ENCODE assay signal across 19 mouse cellular contexts in genomic region chrX:139814018-139814635, GRCm38 (mm10). TPM values are rescaled to one million over a fixed set of nuclear protein-coding genes. Genes with fewer than 3 reads are reported as not detected.
DNase-seq lines count a peak whose midpoint lies in the region; ATAC-seq and TF ChIP-seq lines count a peak whose summit lies in the region.
"Had no signal": no experiment of that assay in that cellular context is flagged by ENCODE, and none has a peak within 500 bp of the region (broad histone marks: within the 10 kb centered on the region; RNA-seq: fewer than 3 reads in every experiment).

No protein-coding gene starts in this region.

- WGBS in intestine, embryonic 15.5 days = 71% methylated on average over 8 of the region's 8 CpGs
- WGBS in liver, postnatal 0 days (ENCODE audit: insufficient replicate concordance) = 21% methylated on average over 8 of the region's 8 CpGs

- no peaks in the 10 kb centered on the region for H3K36me3 ChIP-seq in intestine, embryonic 15.5 days
- H3K36me3 ChIP-seq in liver, postnatal 0 days (replicated peaks; ENCODE audit: insufficient read depth, low read length) = no peaks in the 10 kb centered on the region
- H3K36me3 ChIP-seq: midbrain, embryonic 15.5 days; neural tube, embryonic 13.5 days had no signal

- no peak overlapping the region for H3K9ac ChIP-seq in intestine, embryonic 15.5 days
- no peak overlapping the region for H3K9ac ChIP-seq in liver, postnatal 0 days (replicated peaks)
- H3K9ac ChIP-seq: midbrain, embryonic 15.5 days; neural tube, embryonic 13.5 days had no signal

- DNase-seq in 416B (ENCODE audit: low read depth) (peak; percentile 95), MEL-GATA-1-ER (ENCODE audit: extremely low read depth, low read depth) (peak; percentile 66)
- no peak for DNase-seq in liver, postnatal 0 days
- DNase-seq in layer of hippocampus, adult 9-11 months = no peak
- no peak for DNase-seq in cerebellum, postnatal 14 days
- DNase-seq in layer of hippocampus, adult 2 months (ENCODE audit: low spot score in 2 of 2) = no peak
- DNase-seq: cerebellum, adult 8-10 months; heart, adult 11 months; kidney, postnatal 14 days; lung, postnatal 36 days had no signal

- H3K4me3 ChIP-seq in intestine, embryonic 15.5 days (replicated peaks) = no peak overlapping the region
- no peak overlapping the region for H3K4me3 ChIP-seq in liver, postnatal 0 days (ENCODE audit: low read depth, low read length)
- H3K4me3 ChIP-seq in layer of hippocampus, adult 2 months = no peak overlapping the region
- H3K4me3 ChIP-seq: erythroblast, embryonic 14.5 days; midbrain, embryonic 15.5 days; neural tube, embryonic 13.5 days had no signal

- peak; percentile 81 for TF ChIP-seq EP300 in liver, postnatal 0 days (IDR thresholded peaks at IDR 0.05; ENCODE audit: low read depth)

- H3K27ac ChIP-seq in intestine, embryonic 15.5 days = 0 out of 2 replicates have a peak overlapping the region, but pooled peaks have one; percentile 44
- H3K27ac ChIP-seq in liver, postnatal 0 days (ENCODE audit: low read depth) = peak overlapping the region; percentile 48; the same call in 1 of the 2 replicates
- no peak overlapping the region for H3K27ac ChIP-seq in layer of hippocampus, adult 2 months
- H3K27ac ChIP-seq: midbrain, embryonic 15.5 days; neural tube, embryonic 13.5 days had no signal

- no peaks in the 10 kb centered on the region for H3K9me3 ChIP-seq in intestine, embryonic 15.5 days
- H3K9me3 ChIP-seq in liver, postnatal 0 days (ENCODE audit: low read length) = no peaks in the 10 kb centered on the region
- H3K9me3 ChIP-seq: midbrain, embryonic 15.5 days; neural tube, embryonic 13.5 days had no signal

- H3K4me1 ChIP-seq in intestine, embryonic 15.5 days (replicated peaks) = no peaks in the 10 kb centered on the region
- H3K4me1 ChIP-seq in liver, postnatal 0 days (ENCODE audit: insufficient read depth) = peaks cover 21% of the 10 kb centered on the region
- H3K4me1 ChIP-seq: midbrain, embryonic 15.5 days; neural tube, embryonic 13.5 days had no signal

- TF ChIP-seq CTCF in liver, postnatal 0 days (IDR thresholded peaks at IDR 0.05; ENCODE audit: low read depth) = no peak
- no peak for TF ChIP-seq CTCF in layer of hippocampus, adult 2 months (conservative IDR thresholded peaks at IDR 0.05)

- no peak overlapping the region for H3K4me2 ChIP-seq in intestine, embryonic 15.5 days (replicated peaks)
- peak overlapping the region; percentile 29; the same call in 1 of the 2 replicates for H3K4me2 ChIP-seq in liver, postnatal 0 days (ENCODE audit: low read depth, low read length)
- H3K4me2 ChIP-seq: midbrain, embryonic 15.5 days; neural tube, embryonic 13.5 days had no signal

- ATAC-seq in intestine, embryonic 15.5 days = peak; percentile 51
- peak; percentile 77 for ATAC-seq in liver, postnatal 0 days
- ATAC-seq in monocyte, adult 5-6 weeks (replicated peaks; ENCODE audit: insufficient number of reproducible peaks, low FRiP score, low TSS enrichment, poor library complexity, severe bottlenecking) = no peak
- ATAC-seq: midbrain, embryonic 15.5 days had no signal

- no peaks in the 10 kb centered on the region for H3K27me3 ChIP-seq in intestine, embryonic 15.5 days (replicated peaks)
- H3K27me3 ChIP-seq in liver, postnatal 0 days (ENCODE audit: insufficient read depth, low read length) = no peaks in the 10 kb centered on the region

RNA-seq across cellular contexts. Expression of gene Cldn2, which starts 13.5 kb away (rescaled TPM):
- 54.1 and 59.8 TPM in 2 replicates for polyA plus RNA-seq in intestine, embryonic 15.5 days (2015; fragmentation: Nextera tagmentation; extraction: Ambion mirVana)
- polyA plus RNA-seq in liver, postnatal 0 days (2015; fragmentation: Nextera tagmentation; extraction: Ambion mirVana) = 8.1 and 8.4 TPM in 2 replicates
- total RNA-seq in layer of hippocampus, adult 2 months (2021) = under 1 TPM; 0.34 to 0.82 TPM
- total RNA-seq in monocyte, adult 5-6 weeks (2017) = not detected in 3 replicates
- polyA plus RNA-seq: C2C12; erythroblast, embryonic 14.5 days; heart, postnatal 0 days had no signal

RNA-seq across cellular contexts. Expression of gene Ripply1, which starts 32.0 kb away (rescaled TPM):
- not detected in 2 replicates for polyA plus RNA-seq in intestine, embryonic 15.5 days (2015; fragmentation: Nextera tagmentation; extraction: Ambion mirVana)
- polyA plus RNA-seq in liver, postnatal 0 days (2015; fragmentation: Nextera tagmentation; extraction: Ambion mirVana) = not detected in 2 replicates
- not detected for total RNA-seq in layer of hippocampus, adult 2 months (2021)
- not detected in 3 replicates for total RNA-seq in monocyte, adult 5-6 weeks (2017)
- total RNA-seq: left cerebral cortex, adult 18-20 months had no signal
- polyA plus RNA-seq: C2C12; erythroblast, embryonic 14.5 days; heart, postnatal 0 days; midbrain, embryonic 15.5 days; neural tube, embryonic 13.5 days; spleen, adult 2 months had no signal

RNA-seq across cellular contexts. Expression of gene Morc4, which starts 57.4 kb away (rescaled TPM):
- 13.3 TPM in 2 replicates for polyA plus RNA-seq in intestine, embryonic 15.5 days (2015; fragmentation: Nextera tagmentation; extraction: Ambion mirVana)
- 12.4 and 16.1 TPM in 2 replicates for polyA plus RNA-seq in liver, postnatal 0 days (2015; fragmentation: Nextera tagmentation; extraction: Ambion mirVana)
- total RNA-seq in layer of hippocampus, adult 2 months (2021) = 1 to 10 TPM; 4.9 to 5.8 TPM
- total RNA-seq in monocyte, adult 5-6 weeks (2017) = not detected in 3 replicates

Comparison
In these comparisons a context has a peak if more than half of its experiments do, and no peak if none do; other contexts are left out.
1. DNase-seq: peak in 416B (single experiment) and MEL-GATA-1-ER (single experiment); none in liver, postnatal 0 days (single experiment), layer of hippocampus, adult 9-11 months (single experiment), cerebellum, postnatal 14 days (0 of 2) and layer of hippocampus, adult 2 months (0 of 2).